Mouse (Mus musculus) spleen, adult 2 months (tissue): ENCODE measurements around the gene Sec24a.

Source experiments
- CTCF ChIP-seq: fragments of 200-500 bp; IDR thresholded peaks from 2 replicates; pipeline ENCODE4 v1.5.1; 2011; ENCODE audit warnings: mild to moderate bottlenecking, inconsistent platforms; ENCODE audit not compliant: insufficient read depth, insufficient read length, insufficient replicate concordance; ENCODE audit errors: extremely low read depth
- POLR2A ChIP-seq: fragments of 200-500 bp; IDR thresholded peaks from 2 replicates; pipeline ENCODE4 v1.6.1; 2011; ENCODE audit warnings: low read depth, low read length, inconsistent platforms

DNA sequence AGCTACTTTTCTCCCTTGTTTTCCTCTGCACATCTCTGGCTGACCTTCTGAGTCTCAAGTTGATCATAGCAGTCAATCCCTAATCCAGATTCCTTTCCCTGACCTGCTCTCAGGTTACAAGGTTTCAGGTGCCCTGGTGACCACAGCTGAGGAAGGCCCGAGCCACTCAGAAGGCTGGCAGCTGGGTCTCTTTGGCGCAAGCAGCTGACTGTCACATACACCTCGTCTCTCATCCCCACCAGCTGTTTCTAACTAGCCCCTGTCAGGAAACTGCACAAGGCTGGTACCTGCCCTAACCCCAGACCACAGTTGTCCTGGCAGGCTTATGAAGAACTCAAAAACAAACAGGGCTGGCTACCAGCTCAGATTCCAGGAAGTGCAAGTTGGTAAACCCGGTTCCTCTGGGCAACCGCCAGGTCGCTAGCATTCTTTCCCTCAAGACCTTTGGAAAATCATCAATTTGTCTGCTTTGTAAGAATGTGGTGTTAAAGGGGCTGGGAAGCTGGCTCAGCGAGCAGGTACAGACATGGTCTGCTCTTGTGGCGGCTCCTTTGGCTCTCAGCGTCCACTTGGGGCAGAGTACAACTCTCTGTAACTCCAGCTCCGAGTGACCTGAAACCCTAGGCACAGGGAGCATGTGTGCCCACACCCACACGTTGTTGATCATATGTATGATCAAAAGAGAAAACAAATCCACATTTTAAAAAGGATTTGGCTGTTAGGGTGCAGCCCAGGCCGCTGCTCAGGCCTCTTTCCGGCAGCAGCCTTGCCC is 43.9 kb upstream of the Sec24a start:
- TF ChIP-seq POLR2A (no peak), CTCF (no peak)
